Comparison of ENCODE assay signal across 28 mouse cellular contexts in the genomic region with DNA sequence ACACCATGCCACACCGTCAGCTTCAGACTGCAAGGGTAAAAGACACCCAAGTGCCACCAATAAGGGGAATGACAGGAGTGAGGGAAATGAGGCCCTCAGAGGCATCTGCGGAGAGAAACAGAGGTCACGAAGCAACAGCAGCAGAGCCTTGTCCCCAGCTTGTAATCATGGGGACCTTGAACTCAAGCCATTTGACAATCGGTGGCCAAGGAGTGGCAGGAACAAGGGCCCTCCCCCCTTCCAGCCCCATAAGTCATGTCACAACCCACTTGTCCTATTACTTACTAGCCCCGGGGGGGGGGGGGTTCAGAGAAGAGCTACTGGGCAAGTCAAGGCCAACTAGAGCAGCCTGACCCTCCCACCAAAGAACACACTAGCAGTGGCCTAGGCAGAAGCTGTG. TPM values are rescaled to one million over a fixed set of nuclear protein-coding genes. Genes with fewer than 3 reads are reported as not detected.
DNase-seq lines count a peak whose midpoint lies in the region; ATAC-seq lines count a peak whose summit lies in the region.
"Had no signal": no experiment of that assay in that cellular context is flagged by ENCODE, and none has a peak within 500 bp of the region (broad histone marks: within the 10 kb centered on the region; RNA-seq: fewer than 3 reads in every experiment).

No protein-coding gene starts in this region.

- H3K36me3 ChIP-seq in kidney, embryonic 14.5 days (ENCODE audit: control insufficient read depth, insufficient read depth, low read length), result peaks cover 95% of the 10 kb centered on the region
- H3K36me3 ChIP-seq in intestine, embryonic 16.5 days (ENCODE audit: control insufficient read depth, insufficient read depth, low read length), result peaks cover 27% of the 10 kb centered on the region

- no peaks in the 10 kb centered on the region for H3K4me1 ChIP-seq in kidney, embryonic 14.5 days (ENCODE audit: control insufficient read depth, insufficient read depth, low read length)
- peaks cover 9% of the 10 kb centered on the region; the same call in 1 of the 2 replicates for H3K4me1 ChIP-seq in intestine, embryonic 16.5 days (ENCODE audit: control insufficient read depth, insufficient read depth, low read length)
- H3K4me1 ChIP-seq: embryonic facial prominence, embryonic 15.5 days; heart, embryonic 12.5 days had no signal

- no peak for DNase-seq in kidney, postnatal 25 days
- DNase-seq in adrenal gland, postnatal 14 days, result peak; percentile 79
- no peak for DNase-seq in layer of hippocampus, postnatal 25 days (ENCODE audit: extremely low spot score in 1 of 2, low spot score in 1 of 2)
- DNase-seq in kidney, postnatal 14 days, result no peak
- DNase-seq in heart, adult 11 months, result no peak
- DNase-seq: cerebellum, adult 11 months; cerebellum, adult 8-10 months; cerebellum, postnatal 14 days; embryo, embryonic 11 days; gastrocnemius, postnatal 10 days; heart, postnatal 36 days had no signal

- no peak overlapping the region for H3K27ac ChIP-seq in kidney, embryonic 14.5 days (ENCODE audit: low read depth, low read length)
- peak overlapping the region; percentile 80 for H3K27ac ChIP-seq in intestine, embryonic 16.5 days (ENCODE audit: low read length)
- H3K27ac ChIP-seq: embryonic facial prominence, embryonic 15.5 days had no signal

- H3K9ac ChIP-seq in kidney, embryonic 14.5 days (ENCODE audit: low read depth, low read length), result no peak overlapping the region
- peak overlapping the region; percentile 12; the same call in 1 of the 2 replicates for H3K9ac ChIP-seq in intestine, embryonic 16.5 days (ENCODE audit: low read depth, low read length)
- H3K9ac ChIP-seq: embryonic facial prominence, embryonic 15.5 days; heart, embryonic 12.5 days had no signal

- no peak overlapping the region for H3K4me3 ChIP-seq in kidney, embryonic 14.5 days (ENCODE audit: low read length)
- H3K4me3 ChIP-seq in intestine, embryonic 16.5 days (ENCODE audit: low read length), result no peak overlapping the region
- H3K4me3 ChIP-seq: embryonic facial prominence, embryonic 15.5 days; erythroblast, embryonic 14.5 days; heart, embryonic 12.5 days had no signal

- H3K9me3 ChIP-seq in kidney, embryonic 14.5 days (ENCODE audit: control insufficient read depth, low read length), result no peaks in the 10 kb centered on the region
- H3K9me3 ChIP-seq in intestine, embryonic 16.5 days (ENCODE audit: control insufficient read depth, low read length), result no peaks in the 10 kb centered on the region
- H3K9me3 ChIP-seq: embryonic facial prominence, embryonic 15.5 days; heart, embryonic 12.5 days had no signal

- H3K4me2 ChIP-seq in kidney, embryonic 14.5 days (replicated peaks; ENCODE audit: low read depth, low read length), result no peak overlapping the region
- H3K4me2 ChIP-seq in intestine, embryonic 16.5 days (ENCODE audit: low read depth, low read length), result no peak overlapping the region
- H3K4me2 ChIP-seq: embryonic facial prominence, embryonic 15.5 days; heart, embryonic 12.5 days had no signal

- ATAC-seq in kidney, embryonic 14.5 days (ENCODE audit: low FRiP score, low TSS enrichment), result 0 out of 2 replicates have a peak, but pooled peaks have one; percentile 13
- peak; percentile 45; the same call in 1 of the 2 replicates for ATAC-seq in intestine, embryonic 16.5 days
- ATAC-seq: forebrain, embryonic 16.5 days; hindbrain, embryonic 16.5 days; inflammation-experienced regulatory T-cells, adult 6 months had no signal

- H3K27me3 ChIP-seq in kidney, embryonic 14.5 days (ENCODE audit: control insufficient read depth, insufficient read depth, low read length), result no peaks in the 10 kb centered on the region
- no peaks in the 10 kb centered on the region for H3K27me3 ChIP-seq in intestine, embryonic 16.5 days (replicated peaks; ENCODE audit: control insufficient read depth, insufficient read depth, low read length)
- H3K27me3 ChIP-seq: embryonic facial prominence, embryonic 15.5 days; heart, embryonic 12.5 days had no signal

- 87% methylated on average over 5 of the region's 5 CpGs for WGBS in kidney, embryonic 14.5 days
- WGBS in intestine, embryonic 16.5 days, result 77% methylated on average over 5 of the region's 5 CpGs

RNA-seq across cellular contexts. Expression of a gene that starts 9.1 kb away (rescaled TPM):
- 285 and 287 TPM in 2 replicates for polyA plus RNA-seq in kidney, embryonic 14.5 days (2014; fragmentation: Nextera tagmentation; extraction: Ambion mirVana)
- total RNA-seq in adrenal gland, postnatal 14 days (2021), result 159 and 160 TPM in 2 replicates
- 214 and 228 TPM in 2 replicates for polyA plus RNA-seq in intestine, embryonic 16.5 days (2015; fragmentation: Nextera tagmentation; extraction: Ambion mirVana)
- 100 to 1,000 TPM; 117 TPM for total RNA-seq in layer of hippocampus, postnatal 25 days (2021)

RNA-seq across cellular contexts. Expression of a gene that starts 16.5 kb away (rescaled TPM):
- not detected in 2 replicates for polyA plus RNA-seq in kidney, embryonic 14.5 days (2014; fragmentation: Nextera tagmentation; extraction: Ambion mirVana)
- total RNA-seq in adrenal gland, postnatal 14 days (2021), result 32.6 and 34.2 TPM in 2 replicates
- 9.2 and 10.3 TPM in 2 replicates for polyA plus RNA-seq in intestine, embryonic 16.5 days (2015; fragmentation: Nextera tagmentation; extraction: Ambion mirVana)
- total RNA-seq in layer of hippocampus, postnatal 25 days (2021), result not detected
- total RNA-seq: common myeloid progenitor, adult 5-6 weeks; gastrocnemius, postnatal 4 days; MEL had no signal
- polyA plus RNA-seq: brain, embryonic 14.5 days; C2C12; embryonic facial prominence, embryonic 11.5 days; erythroblast, embryonic 14.5 days; forebrain, embryonic 16.5 days; frontal cortex, adult 2 months; hindbrain, embryonic 11.5 days; hindbrain, embryonic 16.5 days; inflammation-experienced regulatory T-cells, adult 6 months had no signal

RNA-seq across cellular contexts. Expression of a gene that starts 17.9 kb away (rescaled TPM):
- polyA plus RNA-seq in kidney, embryonic 14.5 days (2014; fragmentation: Nextera tagmentation; extraction: Ambion mirVana), result 15.3 and 21.4 TPM in 2 replicates
- total RNA-seq in adrenal gland, postnatal 14 days (2021), result 1.8 and 2.0 TPM in 2 replicates
- polyA plus RNA-seq in intestine, embryonic 16.5 days (2015; fragmentation: Nextera tagmentation; extraction: Ambion mirVana), result 55.3 and 59.9 TPM in 2 replicates
- total RNA-seq in layer of hippocampus, postnatal 25 days (2021), result not detected
- total RNA-seq: common myeloid progenitor, adult 5-6 weeks; gastrocnemius, postnatal 10 days; gastrocnemius, postnatal 4 days; heart, adult 8-10 months; heart, postnatal 36 days had no signal
- polyA plus RNA-seq: erythroblast, embryonic 14.5 days had no signal

RNA-seq across cellular contexts. Expression of a gene that starts 37.9 kb away (rescaled TPM):
- polyA plus RNA-seq in kidney, embryonic 14.5 days (2014; fragmentation: Nextera tagmentation; extraction: Ambion mirVana), result 6.5 and 10.2 TPM in 2 replicates
- total RNA-seq in adrenal gland, postnatal 14 days (2021), result 8.1 and 8.2 TPM in 2 replicates
- polyA plus RNA-seq in intestine, embryonic 16.5 days (2015; fragmentation: Nextera tagmentation; extraction: Ambion mirVana), result 5.5 and 7.5 TPM in 2 replicates
- 1 to 10 TPM; 8.2 to 9.5 TPM for total RNA-seq in layer of hippocampus, postnatal 25 days (2021)

RNA-seq across cellular contexts. Expression of a gene that starts 38.3 kb away (rescaled TPM):
- polyA plus RNA-seq in kidney, embryonic 14.5 days (2014; fragmentation: Nextera tagmentation; extraction: Ambion mirVana), result 1.4 and 1.6 TPM in 2 replicates
- 4.0 and 8.6 TPM in 2 replicates for total RNA-seq in adrenal gland, postnatal 14 days (2021)
- polyA plus RNA-seq in intestine, embryonic 16.5 days (2015; fragmentation: Nextera tagmentation; extraction: Ambion mirVana), result 0.70 and 0.81 TPM in 2 replicates
- total RNA-seq in layer of hippocampus, postnatal 25 days (2021), result 100 to 1,000 TPM; 183 to 201 TPM
- total RNA-seq: common myeloid progenitor, adult 5-6 weeks had no signal
- polyA plus RNA-seq: erythroblast, embryonic 14.5 days; inflammation-experienced regulatory T-cells, adult 6 months had no signal

Comparison
In these comparisons a context has a peak if more than half of its experiments do, and no peak if none do; other contexts are left out.
1. RNA of a gene that starts 16.5 kb away (total RNA-seq): 32.6 to 34.2 TPM in adrenal gland, postnatal 14 days; not detected in layer of hippocampus, postnatal 25 days; every median in the first group is over 10 times any median in the second.